Mouse (Mus musculus): ENCODE data around the gene Olfr47. TPM values are rescaled to one million over a fixed set of nuclear protein-coding genes. Genes with fewer than 3 reads are reported as not detected.
"Not testable (repeated sequence)": the region's sequence is repeated elsewhere in the genome, so short reads cannot be mapped to it uniquely, and the experiment has no call there.

Gene Olfr47
- not detected in 2 replicates for total RNA-seq (2012; rRNA removed)

DNA sequence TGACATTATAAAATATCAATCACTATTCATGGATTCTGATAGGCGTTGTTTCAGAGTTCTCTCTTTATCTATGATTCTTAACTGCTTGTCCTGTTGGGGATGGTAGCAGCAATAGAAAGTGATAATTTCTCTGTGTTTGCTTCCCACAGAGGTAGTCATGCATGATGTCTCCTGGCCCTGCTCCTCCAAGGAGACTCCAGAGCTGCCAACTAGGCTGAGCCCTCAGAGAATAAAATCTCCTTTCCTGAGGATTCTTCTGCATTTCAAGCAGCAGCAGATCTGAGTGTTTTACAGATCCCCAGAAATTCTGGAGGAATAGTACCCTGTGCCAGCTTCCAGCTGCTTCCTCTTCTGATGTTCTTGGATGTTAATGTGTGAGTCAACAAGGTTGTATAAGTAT lies at the start of gene Olfr47:
TSS of gene Olfr47 (plus strand) at position 275 of the 400 bp plus-strand sequence.
- in situ Hi-C loops (cut with MboI; ENCODE audit: low sequenced_read_pairs in 2 of 2, unreplicated experiment in 2 of 2); H3K27ac ChIP-seq (ENCODE audit: insufficient read depth, low read depth, low read length, poor library complexity, severe bottlenecking): not testable (repeated sequence)

DNA sequence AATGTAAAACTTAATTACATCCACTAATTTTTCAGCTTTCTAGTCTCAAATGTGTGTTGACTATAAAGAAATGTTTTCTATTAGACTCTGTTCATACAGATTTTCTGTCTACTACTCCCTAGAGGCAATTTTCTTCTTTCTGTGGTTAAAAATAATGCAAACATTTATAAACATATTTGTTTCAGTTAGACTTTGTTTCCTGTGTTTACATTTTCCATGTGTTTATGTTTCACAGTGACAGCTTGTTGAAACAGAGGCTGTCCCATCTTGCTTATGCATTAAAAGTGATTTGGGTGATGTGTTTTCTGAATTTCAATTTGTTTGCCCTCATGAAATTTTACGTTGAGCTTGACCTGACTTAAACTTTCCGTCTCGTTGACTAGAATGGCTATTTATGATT lies 40.3 kb upstream of the Olfr47 start:
- H3K4me3 ChIP-seq (ENCODE audit: insufficient read depth in 1 of 2, low read depth in 1 of 2, low read length in 2 of 2, poor library complexity in 1 of 2, severe bottlenecking in 1 of 2): no peak overlapping the region
- TF ChIP-seq MAFK (IDR thresholded peaks at IDR 0.05; ENCODE audit: insufficient read depth, low read depth, low read length) (no peak), CHD2 (IDR thresholded peaks at IDR 0.05; ENCODE audit: low read depth, low read length) (no peak), ZNF384 (IDR thresholded peaks at IDR 0.05; ENCODE audit: low read depth, low read length) (no peak), ZC3H11A (IDR thresholded peaks at IDR 0.05; ENCODE audit: borderline replicate concordance, low read depth, low read length) (no peak), HCFC1 (IDR thresholded peaks at IDR 0.05; ENCODE audit: borderline replicate concordance, insufficient read depth, low read length) (no peak)
- no peaks in the 10 kb centered on the region for H3K9me3 ChIP-seq (ENCODE audit: control insufficient read depth, insufficient read depth, low read depth, low read length)
- H3K4me1 ChIP-seq (ENCODE audit: control insufficient read depth in 2 of 2, insufficient read depth in 2 of 2, low read length in 2 of 2, poor library complexity in 1 of 2): no peaks in the 10 kb centered on the region
- H3K9ac ChIP-seq (ENCODE audit: insufficient read depth, low read depth, low read length, poor library complexity, severe bottlenecking): no peak overlapping the region
- DNase-seq (ENCODE audit: low read depth, low spot score): no peak
- H3K36me3 ChIP-seq (ENCODE audit: control insufficient read depth, insufficient read depth, low read length, poor library complexity, severe bottlenecking): no peaks in the 10 kb centered on the region
- H3K27ac ChIP-seq (ENCODE audit: insufficient read depth, low read depth, low read length, poor library complexity, severe bottlenecking): no peak overlapping the region
- in situ Hi-C loops (cut with MboI; ENCODE audit: low sequenced_read_pairs in 2 of 2, unreplicated experiment in 2 of 2): no loop called here

More for the DNA sequence above, at the start of gene Olfr47:
- not testable (repeated sequence) for DNase-seq (ENCODE audit: low read depth, low spot score); H3K4me1 ChIP-seq (ENCODE audit: control insufficient read depth in 2 of 2, insufficient read depth in 2 of 2, low read length in 2 of 2, poor library complexity in 1 of 2); H3K9me3 ChIP-seq (ENCODE audit: control insufficient read depth, insufficient read depth, low read depth, low read length); H3K4me3 ChIP-seq (ENCODE audit: insufficient read depth in 1 of 2, low read depth in 1 of 2, low read length in 2 of 2, poor library complexity in 1 of 2, severe bottlenecking in 1 of 2); H3K9ac ChIP-seq (ENCODE audit: insufficient read depth, low read depth, low read length, poor library complexity, severe bottlenecking); H3K36me3 ChIP-seq (ENCODE audit: control insufficient read depth, insufficient read depth, low read length, poor library complexity, severe bottlenecking)

DNA sequence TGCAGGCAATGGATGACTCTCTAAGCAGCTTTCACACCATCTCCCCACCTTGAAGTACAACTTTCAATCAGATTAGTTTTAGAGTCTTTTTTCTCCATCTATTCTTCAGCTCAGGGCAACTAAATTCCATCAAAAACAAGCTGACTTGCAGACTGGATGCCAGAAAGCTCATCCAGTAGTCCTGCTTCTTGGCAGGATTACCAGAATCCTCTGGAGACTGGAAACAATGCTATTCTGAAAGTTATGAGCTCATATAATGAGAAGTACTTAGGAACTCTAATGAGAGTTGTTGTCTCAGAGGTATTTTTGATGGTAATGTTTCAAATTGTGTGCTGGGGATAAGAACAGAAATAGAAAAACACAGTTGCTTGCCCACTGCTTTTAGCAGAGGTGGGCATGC lies 34.5 kb upstream of the Olfr47 start, which contains the start of gene Olfr435:
TSS of gene Olfr435 (plus strand) at position 366 of the 400 bp plus-strand sequence.
- Histone ChIP-seq H3K4me3 (ENCODE audit: insufficient read depth in 1 of 2, low read depth in 1 of 2, low read length in 2 of 2, poor library complexity in 1 of 2, severe bottlenecking in 1 of 2) (no peak within 1 kb of the TSS), H3K36me3 (ENCODE audit: control insufficient read depth, insufficient read depth, low read length, poor library complexity, severe bottlenecking) (no peaks in the 10 kb centered on the region), H3K27ac (ENCODE audit: insufficient read depth, low read depth, low read length, poor library complexity, severe bottlenecking) (no peak within 1 kb of the TSS), H3K9me3 (ENCODE audit: control insufficient read depth, insufficient read depth, low read depth, low read length) (no peaks in the 10 kb centered on the region), H3K9ac (ENCODE audit: insufficient read depth, low read depth, low read length, poor library complexity, severe bottlenecking) (no peak within 1 kb of the TSS), H3K4me1 (ENCODE audit: control insufficient read depth in 2 of 2, insufficient read depth in 2 of 2, low read length in 2 of 2, poor library complexity in 1 of 2) (no peaks in the 10 kb centered on the region)
- in situ Hi-C loops (cut with MboI; ENCODE audit: low sequenced_read_pairs in 2 of 2, unreplicated experiment in 2 of 2): no loop called here
- no peak for TF ChIP-seq CHD2 (IDR thresholded peaks at IDR 0.05; ENCODE audit: low read depth, low read length)
- no peak for TF ChIP-seq ZC3H11A (IDR thresholded peaks at IDR 0.05; ENCODE audit: borderline replicate concordance, low read depth, low read length)
- no peak for TF ChIP-seq ZNF384 (IDR thresholded peaks at IDR 0.05; ENCODE audit: low read depth, low read length)
- no peak for TF ChIP-seq MAFK (IDR thresholded peaks at IDR 0.05; ENCODE audit: insufficient read depth, low read depth, low read length)
- TF ChIP-seq HCFC1 (IDR thresholded peaks at IDR 0.05; ENCODE audit: borderline replicate concordance, insufficient read depth, low read length): no peak
- DNase-seq (ENCODE audit: low read depth, low spot score): no peak

- in situ Hi-C loops (cut with MboI; ENCODE audit: low sequenced_read_pairs in 2 of 2, unreplicated experiment in 2 of 2): no loop called here
- Histone ChIP-seq H3K36me3 (ENCODE audit: control insufficient read depth, insufficient read depth, low read length, poor library complexity, severe bottlenecking) (no peaks in the 10 kb centered on the region), H3K27ac (ENCODE audit: insufficient read depth, low read depth, low read length, poor library complexity, severe bottlenecking) (no peak overlapping the region), H3K9me3 (ENCODE audit: control insufficient read depth, insufficient read depth, low read depth, low read length) (no peaks in the 10 kb centered on the region), H3K9ac (ENCODE audit: insufficient read depth, low read depth, low read length, poor library complexity, severe bottlenecking) (no peak overlapping the region), H3K4me3 (ENCODE audit: insufficient read depth in 1 of 2, low read depth in 1 of 2, low read length in 2 of 2, poor library complexity in 1 of 2, severe bottlenecking in 1 of 2) (no peak overlapping the region), H3K4me1 (ENCODE audit: control insufficient read depth in 2 of 2, insufficient read depth in 2 of 2, low read length in 2 of 2, poor library complexity in 1 of 2) (no peaks in the 10 kb centered on the region)
- TF ChIP-seq MAFK (IDR thresholded peaks at IDR 0.05; ENCODE audit: insufficient read depth, low read depth, low read length): no peak
- no peak for TF ChIP-seq CHD2 (IDR thresholded peaks at IDR 0.05; ENCODE audit: low read depth, low read length)
- no peak for TF ChIP-seq ZNF384 (IDR thresholded peaks at IDR 0.05; ENCODE audit: low read depth, low read length)
- TF ChIP-seq ZC3H11A (IDR thresholded peaks at IDR 0.05; ENCODE audit: borderline replicate concordance, low read depth, low read length): no peak
- TF ChIP-seq HCFC1 (IDR thresholded peaks at IDR 0.05; ENCODE audit: borderline replicate concordance, insufficient read depth, low read length): no peak
- no peak for DNase-seq (ENCODE audit: low read depth, low spot score)
Measured at GRCm38 (mm10) chr6:43198094-43198493, 33.2 kb upstream of the Olfr47 start.

DNA sequence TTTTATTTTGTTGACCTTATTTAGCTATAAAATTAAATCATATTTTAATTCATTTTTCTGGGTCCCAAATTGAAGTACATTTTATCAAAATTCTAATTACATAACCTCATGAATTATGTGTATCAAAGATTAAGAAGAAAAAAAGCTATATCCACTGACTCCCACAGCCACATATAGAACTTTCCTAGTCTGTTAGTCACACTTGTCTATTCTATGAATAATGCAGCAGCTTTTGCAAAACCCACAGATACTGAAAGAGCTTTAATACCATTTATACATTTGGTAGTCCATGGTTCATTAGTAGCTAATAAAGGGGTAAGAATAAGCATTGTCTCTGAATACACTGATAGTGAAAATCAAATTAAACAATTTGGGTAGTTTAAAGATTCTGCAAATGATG lies 28.5 kb upstream of the Olfr47 start:
- DNase-seq (ENCODE audit: low read depth, low spot score): no peak
- H3K36me3 ChIP-seq (ENCODE audit: control insufficient read depth, insufficient read depth, low read length, poor library complexity, severe bottlenecking): no peaks in the 10 kb centered on the region
- H3K27ac ChIP-seq (ENCODE audit: insufficient read depth, low read depth, low read length, poor library complexity, severe bottlenecking): no peak overlapping the region
- H3K9me3 ChIP-seq (ENCODE audit: control insufficient read depth, insufficient read depth, low read depth, low read length): no peaks in the 10 kb centered on the region
- no peak overlapping the region for H3K9ac ChIP-seq (ENCODE audit: insufficient read depth, low read depth, low read length, poor library complexity, severe bottlenecking)
- in situ Hi-C loops (cut with MboI; ENCODE audit: low sequenced_read_pairs in 2 of 2, unreplicated experiment in 2 of 2): no loop called here
- no peaks in the 10 kb centered on the region for H3K4me1 ChIP-seq (ENCODE audit: control insufficient read depth in 2 of 2, insufficient read depth in 2 of 2, low read length in 2 of 2, poor library complexity in 1 of 2)
- H3K4me3 ChIP-seq (ENCODE audit: insufficient read depth in 1 of 2, low read depth in 1 of 2, low read length in 2 of 2, poor library complexity in 1 of 2, severe bottlenecking in 1 of 2): no peak overlapping the region
- no peak for TF ChIP-seq ZNF384 (IDR thresholded peaks at IDR 0.05; ENCODE audit: low read depth, low read length)
- TF ChIP-seq HCFC1 (IDR thresholded peaks at IDR 0.05; ENCODE audit: borderline replicate concordance, insufficient read depth, low read length): no peak
- TF ChIP-seq MAFK (IDR thresholded peaks at IDR 0.05; ENCODE audit: insufficient read depth, low read depth, low read length): no peak
- no peak for TF ChIP-seq CHD2 (IDR thresholded peaks at IDR 0.05; ENCODE audit: low read depth, low read length)
- no peak for TF ChIP-seq ZC3H11A (IDR thresholded peaks at IDR 0.05; ENCODE audit: borderline replicate concordance, low read depth, low read length)

Measured in ES-E14 (cell line).